Mouse (Mus musculus) lung, adult 2 months (tissue): ENCODE results near the gene Cav3. TPM values are rescaled to one million over a fixed set of nuclear protein-coding genes. Genes with fewer than 3 reads are reported as not detected.

Source experiments
- DNase-seq: peaks from one replicate; pipeline ENCODE4 v3.0.0; 2022
- H3K4me1 ChIP-seq: fragments of 200-500 bp; 2 replicates; pipeline ENCODE4 v1.6.1; 2011; ENCODE audit warnings: low read length; ENCODE audit not compliant: control insufficient read depth, insufficient read depth
- H3K4me3 ChIP-seq: fragments of 200-500 bp; replicated peaks from 2 replicates; pipeline ENCODE3; 2011; ENCODE audit warnings: low read depth, mild to moderate bottlenecking, control low read depth, low read length; ENCODE audit errors: extremely low read depth
- CTCF ChIP-seq: fragments of 200-500 bp; IDR thresholded peaks from 2 replicates; pipeline ENCODE4 v1.5.1; 2011; ENCODE audit warnings: mild to moderate bottlenecking, low read length, control low read depth; ENCODE audit not compliant: insufficient read depth
- POLR2A ChIP-seq: fragments of 200-500 bp; IDR thresholded peaks from 2 replicates; pipeline ENCODE4 v1.6.1; 2011; ENCODE audit warnings: low read depth, mild to moderate bottlenecking, control low read depth, low read length, borderline replicate concordance; ENCODE audit errors: extremely low read depth
- WGBS: fragments of 180-500 bp; shearing (Covaris S2); methylation state at CpG from one replicate; pipeline ENCODE4 v1.1.7; 2018; 5-methylcytosine and 5-hydroxymethylcytosine counted together
- polyA plus RNA-seq: library from polyadenylated mRNA; depleted of rRNA; stranded (reverse); fragments of >200 nt; gene quantifications from 2 replicates; pipeline ENCODE4 v1.2.3, GENCODE M21; 2012

Gene Cav3
- polyA plus RNA-seq, 1 experiment = 19.7 TPM

DNA sequence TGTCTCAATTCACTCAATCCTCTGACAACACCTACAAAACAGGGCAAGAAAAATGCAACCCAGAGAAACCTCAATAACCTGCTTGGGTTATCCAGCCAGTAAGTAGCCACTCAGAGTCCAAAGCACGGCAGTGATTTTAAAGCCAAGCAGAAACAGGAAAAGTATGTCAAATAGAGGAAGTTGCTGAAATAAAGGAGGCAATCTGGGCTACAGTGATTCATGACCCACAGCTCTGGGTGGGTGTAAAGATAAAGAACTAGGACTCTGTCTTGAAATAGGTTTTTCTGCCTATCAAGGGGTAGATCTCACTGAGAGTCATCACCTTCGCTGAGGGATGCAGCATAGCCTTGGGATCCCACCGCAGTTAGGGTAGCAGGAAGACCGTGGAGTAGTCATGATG lies 12.3 kb downstream of the Cav3 start:
- TF ChIP-seq POLR2A = no peak
- WGBS = 60% methylated on average over 4 of the region's 4 CpGs
- no peak for DNase-seq
- H3K4me1 ChIP-seq = no peaks in the 10 kb centered on the region
- H3K4me3 ChIP-seq = no peak overlapping the region

DNA sequence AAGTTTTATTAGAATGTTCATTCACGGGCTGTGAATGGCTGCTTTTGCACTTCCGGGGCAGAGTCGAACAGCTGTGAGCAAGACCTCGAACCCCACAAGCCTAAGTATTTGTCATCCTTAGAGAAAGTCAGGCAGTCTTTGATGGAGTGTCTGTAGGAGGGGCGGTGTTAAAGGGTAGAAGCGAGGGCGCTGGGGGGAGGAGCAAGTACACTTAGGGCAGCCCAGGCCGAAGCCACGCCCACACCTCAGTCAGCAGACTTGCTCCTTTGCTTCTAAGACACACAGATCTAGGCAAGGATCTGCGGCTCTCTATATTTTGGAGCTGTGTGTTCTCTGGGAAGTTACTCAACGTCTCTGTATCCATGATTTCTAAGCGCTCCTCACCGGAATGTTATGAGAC lies 20.6 kb downstream of the Cav3 start:
- no peaks in the 10 kb centered on the region for H3K4me1 ChIP-seq
- TF ChIP-seq CTCF (no peak), POLR2A (no peak)
- DNase-seq = no peak
- H3K4me3 ChIP-seq = no peak overlapping the region
- 46% methylated on average over 13 of the region's 13 CpGs for WGBS

DNA sequence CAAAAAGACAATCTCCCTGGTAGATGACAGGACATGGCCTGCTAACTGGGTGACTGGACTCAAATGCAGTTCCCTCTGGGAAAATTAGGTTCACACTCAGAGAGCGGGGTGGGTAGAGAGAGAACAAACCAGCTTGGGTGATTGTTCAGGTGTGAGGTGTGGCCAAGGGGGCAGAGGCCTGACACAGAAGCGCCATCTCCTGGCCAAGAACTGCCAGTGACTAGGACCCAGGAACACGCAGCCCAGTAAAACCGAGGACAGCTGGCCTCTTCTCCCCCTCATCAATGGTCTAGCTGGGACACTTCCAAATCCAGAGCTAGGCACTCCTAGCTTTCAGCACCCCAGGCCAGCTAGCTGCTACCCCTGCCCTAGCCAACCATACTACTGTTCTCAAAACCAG lies 25.0 kb downstream of the Cav3 start:
- H3K4me3 ChIP-seq = no peak overlapping the region
- DNase-seq = peak; percentile 24
- 0 out of 2 replicates have a peak, but pooled peaks cover 3% of the 10 kb centered on the region for H3K4me1 ChIP-seq
- TF ChIP-seq CTCF (peak; percentile 74), POLR2A (no peak)
- 13% methylated on average over 4 of the region's 4 CpGs for WGBS

DNA sequence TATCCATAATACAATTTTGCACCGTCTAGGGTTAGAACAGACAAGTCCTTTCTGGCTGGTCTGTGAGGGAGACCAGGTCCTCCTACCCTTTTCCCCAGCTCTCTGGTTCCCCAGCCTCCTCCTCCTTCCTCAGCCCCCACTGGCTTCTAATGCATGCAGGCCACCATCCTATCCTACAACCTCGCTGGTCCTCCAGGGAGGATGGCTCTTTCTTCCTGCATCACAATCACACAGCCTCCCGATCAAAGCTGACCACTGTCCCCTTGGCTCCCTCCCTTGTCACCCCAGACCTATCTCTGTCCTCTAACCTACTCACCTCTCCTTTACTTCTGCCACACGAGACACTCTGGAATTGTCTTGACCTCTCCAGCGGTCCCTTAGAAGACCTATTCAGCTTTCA lies 28.7 kb downstream of the Cav3 start:
- Histone ChIP-seq H3K4me3 (no peak overlapping the region), H3K4me1 (peaks cover 9% of the 10 kb centered on the region)
- 88% methylated on average over 5 of the region's 5 CpGs for WGBS
- no peak for DNase-seq
- TF ChIP-seq POLR2A (no peak), CTCF (no peak)

DNA sequence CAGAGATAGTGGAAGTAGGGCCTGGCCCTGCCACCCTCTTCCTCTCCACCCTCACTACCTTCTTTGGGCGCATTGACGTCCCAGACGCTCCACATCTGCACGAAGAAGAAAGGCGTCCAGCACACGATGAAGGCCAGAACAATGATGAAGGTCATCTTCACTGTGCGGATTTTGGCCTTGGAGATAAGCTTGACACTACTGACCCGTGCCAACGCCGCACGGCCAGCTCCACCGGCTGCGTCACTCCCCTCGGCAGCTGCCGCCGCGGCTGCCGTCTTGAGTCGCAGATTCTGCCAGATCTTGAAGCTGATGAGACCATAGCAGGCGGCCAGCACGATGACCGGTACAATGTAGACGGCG lies 29.5 kb downstream of the Cav3 start:
- Histone ChIP-seq H3K4me3 (no peak overlapping the region), H3K4me1 (peaks cover 9% of the 10 kb centered on the region)
- TF ChIP-seq POLR2A (no peak), CTCF (no peak)
- DNase-seq = no peak
- 35% methylated on average over 24 of the region's 24 CpGs for WGBS

DNA sequence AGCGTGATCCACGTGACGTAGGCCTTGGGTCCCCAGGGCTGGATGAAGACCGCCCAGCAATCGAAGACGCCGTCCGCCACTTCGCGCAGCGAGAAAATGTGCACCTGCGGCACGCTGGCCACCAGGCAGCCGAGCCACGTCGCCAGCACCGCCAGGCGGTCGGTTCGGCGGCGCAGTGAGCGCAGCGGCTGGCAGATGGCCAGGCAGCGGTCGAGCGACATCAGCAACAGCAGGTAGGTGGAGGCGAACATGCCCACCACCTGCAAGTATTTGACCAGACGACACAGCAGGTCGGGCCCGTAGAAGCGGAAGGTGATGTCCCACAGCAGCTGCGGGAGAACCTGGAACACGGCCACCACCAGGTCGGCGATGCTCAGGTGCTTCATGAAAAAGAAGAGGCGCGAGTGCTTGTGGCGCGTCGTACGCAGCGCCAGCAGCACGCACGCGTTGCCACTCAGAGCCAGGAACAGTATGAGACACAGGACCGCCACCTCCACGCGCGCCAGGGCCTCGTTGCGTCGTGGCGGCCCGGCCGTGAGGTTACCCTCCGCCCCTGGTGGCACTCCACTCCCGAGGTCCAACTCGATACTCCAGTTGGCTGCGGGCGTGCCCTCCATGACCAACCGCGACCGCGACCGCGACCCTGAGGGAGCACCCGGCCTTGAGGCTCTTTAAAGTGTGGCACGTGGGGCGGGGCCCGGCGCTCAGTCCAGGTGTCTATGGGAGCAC lies 30.0 kb downstream of the Cav3 start:
- no peak overlapping the region for H3K4me3 ChIP-seq

DNA sequence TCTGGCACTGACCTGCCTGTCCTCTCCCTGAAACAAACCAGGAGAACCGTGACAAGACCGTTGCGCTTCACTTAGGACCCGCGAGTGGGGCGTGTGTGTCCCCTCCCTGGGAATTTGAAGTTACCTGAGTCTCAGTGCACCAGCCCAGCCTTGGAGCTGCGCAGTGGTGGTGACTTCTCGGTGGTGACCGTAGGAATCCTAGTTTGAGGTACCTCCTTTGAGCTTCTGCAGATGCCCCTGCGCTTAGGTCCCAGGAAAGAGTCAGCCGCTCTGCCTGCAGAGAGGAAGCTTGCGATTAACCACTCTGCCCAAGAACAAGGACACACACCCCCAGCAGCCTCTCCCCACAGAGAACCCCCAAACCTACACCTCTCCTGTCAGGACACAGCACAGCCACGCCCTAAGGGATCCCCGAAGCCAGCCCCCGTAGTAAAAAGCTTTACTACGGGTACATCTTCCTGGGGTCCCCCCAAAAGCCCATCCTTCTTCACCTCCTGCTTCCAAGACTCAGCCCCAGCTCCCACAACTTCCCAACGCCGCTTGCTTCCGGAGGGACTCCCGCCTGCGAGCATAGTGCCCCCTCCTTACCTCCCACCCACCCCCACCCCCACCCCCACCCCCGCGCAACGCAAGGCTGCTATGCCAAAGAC lies 30.7 kb downstream of the Cav3 start, which contains the start of gene Oxtr:
TSS of gene Oxtr (minus strand) at position 34 of the 650 bp plus-strand sequence.
- WGBS = 8% methylated on average over 24 of the region's 24 CpGs
- H3K4me3 ChIP-seq = peak within 1 kb of the TSS; percentile 46
- no peak for DNase-seq
- peaks cover 9% of the 10 kb centered on the region for H3K4me1 ChIP-seq
- TF ChIP-seq POLR2A (no peak), CTCF (no peak)

More for the DNA sequence above, 30.0 kb downstream of the Cav3 start:
- no peak for DNase-seq
- H3K4me1 ChIP-seq = peaks cover 9% of the 10 kb centered on the region
- no peak for TF ChIP-seq CTCF
- no peak for TF ChIP-seq POLR2A
- 4% methylated on average over 72 of the region's 72 CpGs for WGBS

DNA sequence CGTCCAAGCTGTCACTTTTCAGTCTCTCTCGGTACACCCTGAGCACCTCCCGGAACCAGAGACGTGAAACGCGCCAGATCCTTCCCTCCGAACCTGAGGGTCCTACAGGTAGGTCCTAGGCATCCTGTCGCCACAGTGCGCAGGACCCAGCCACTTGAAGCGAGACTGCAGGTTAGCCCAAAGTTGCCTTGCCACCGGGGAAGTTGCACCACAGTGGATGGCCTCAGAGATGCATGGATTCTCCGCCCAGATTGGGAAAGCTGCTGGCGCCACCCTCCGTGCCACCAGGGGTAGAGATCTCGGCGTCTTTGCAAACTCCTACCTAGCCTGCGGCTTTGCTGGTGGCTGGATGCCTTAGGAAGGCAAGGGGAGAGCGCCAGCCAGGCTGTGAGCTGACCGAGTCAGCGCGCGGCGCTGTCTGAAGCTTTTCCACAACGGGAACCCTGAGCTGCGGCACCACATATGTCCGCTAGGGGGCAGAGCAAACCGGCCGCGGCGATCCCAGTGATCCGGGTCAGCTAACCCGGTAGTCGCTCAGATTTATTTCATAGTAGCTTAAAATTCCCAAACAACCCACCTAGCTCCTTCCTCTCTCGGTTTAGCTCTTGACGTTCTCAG lies 31.4 kb downstream of the Cav3 start:
- DNase-seq = peak; percentile 75
- 2% methylated on average over 35 of the region's 35 CpGs for WGBS
- peaks cover 9% of the 10 kb centered on the region for H3K4me1 ChIP-seq
- peak; percentile 74 for TF ChIP-seq CTCF
- TF ChIP-seq POLR2A = no peak
- peak overlapping the region; percentile 46 for H3K4me3 ChIP-seq

DNA sequence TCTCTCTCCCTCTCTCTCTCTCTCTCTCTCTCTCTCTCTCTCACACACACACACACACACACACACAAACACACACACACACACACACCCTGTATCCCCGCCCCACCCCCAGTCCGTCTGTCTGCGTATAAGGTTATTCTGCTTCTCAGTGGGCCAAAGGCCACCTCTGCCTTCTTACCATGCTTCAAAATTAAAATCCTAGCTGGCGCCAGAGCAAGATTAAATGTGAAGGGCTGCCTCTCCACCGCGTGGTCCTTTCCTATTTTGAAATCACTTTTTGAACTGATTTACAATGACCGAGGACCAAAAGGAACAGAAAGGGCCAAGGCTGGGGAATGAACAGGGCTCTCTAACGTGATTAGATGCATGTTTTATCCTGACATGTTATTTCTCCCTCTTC lies 32.2 kb downstream of the Cav3 start:
- Histone ChIP-seq H3K4me3 (no peak overlapping the region), H3K4me1 (peaks cover 9% of the 10 kb centered on the region)
- 87% methylated on average over 8 of the region's 8 CpGs for WGBS
- TF ChIP-seq POLR2A = no peak
- TF ChIP-seq CTCF = no peak
- DNase-seq = no peak
